Mouse (Mus musculus): ENCODE data around the gene Krt4. TPM values are rescaled to one million over a fixed set of nuclear protein-coding genes. Genes with fewer than 3 reads are reported as not detected.

Krt4 gene
- 0.26 TPM for total RNA-seq (2023)

GRCm38 (mm10) chr15:101924635-101925034 is at the start of gene Krt4:
TSS of gene Krt4 (minus strand) at chr15:101924735.

GRCm38 (mm10) chr15:101954187-101954586 is 29.7 kb upstream of the Krt4 start, which contains the start of gene Krt78:
TSS of gene Krt78 (minus strand) at chr15:101954287.

GRCm38 (mm10) chr15:101940274-101940829 is 15.8 kb upstream of the Krt4 start, which contains the start of gene Krt79:
TSS of gene Krt79 (minus strand) at chr15:101940324.

GRCm38 (mm10) chr15:101892820-101893219 is 31.7 kb downstream of the Krt4 start, which contains the start of gene Krt76:
TSS of gene Krt76 (minus strand) at chr15:101892920.

GRCm38 (mm10) chr15:101869431-101869830 is 55.1 kb downstream of the Krt4 start, which contains the start of gene Krt77:
TSS of gene Krt77 (minus strand) at chr15:101869705.

Other genes with a start within 250 kb of the Krt4 start
- not detected for gene Krt6b, start 244.4 kb downstream of the Krt4 start, total RNA-seq (2023)
- not detected for gene Krt6a, start 230.4 kb downstream of the Krt4 start, total RNA-seq (2023)
- gene Krt5, start 211.8 kb downstream of the Krt4 start, total RNA-seq (2023) = not detected
- not detected for gene Krt71, start 181.6 kb downstream of the Krt4 start, total RNA-seq (2023)
- not detected for gene Krt72, start 138.3 kb downstream of the Krt4 start, total RNA-seq (2023)
- gene Krt73, start 122.4 kb downstream of the Krt4 start, total RNA-seq (2023) = not detected
- gene Krt2, start 106.6 kb downstream of the Krt4 start, total RNA-seq (2023) = not detected
- not detected for gene Krt1, start 73.9 kb downstream of the Krt4 start, total RNA-seq (2023)
- gene Krt77, start 55.0 kb downstream of the Krt4 start, total RNA-seq (2023) = not detected
- not detected for gene Krt76, start 31.8 kb downstream of the Krt4 start, total RNA-seq (2023)
- not detected for gene Krt79, start 15.6 kb upstream of the Krt4 start, total RNA-seq (2023)
- not detected for gene Krt78, start 29.6 kb upstream of the Krt4 start, total RNA-seq (2023)
- not detected for gene Krt8, start 79.7 kb upstream of the Krt4 start, total RNA-seq (2023)
- not detected for gene Krt18, start 103.4 kb upstream of the Krt4 start, total RNA-seq (2023)
- gene Eif4b, start 149.0 kb upstream of the Krt4 start, total RNA-seq (2023) = 235 TPM
- gene Tns2, start 175.7 kb upstream of the Krt4 start, total RNA-seq (2023) = 2.1 TPM
- gene Spryd3, start 211.5 kb upstream of the Krt4 start, total RNA-seq (2023) = 36.0 TPM
- not detected for gene Igfbp6, start 219.6 kb upstream of the Krt4 start, total RNA-seq (2023)
- 1.1 TPM for gene Soat2, start 225.8 kb upstream of the Krt4 start, total RNA-seq (2023)